Mouse (Mus musculus) left cerebral cortex, postnatal 14 days (tissue): ENCODE data around the gene Stap2. TPM values are rescaled to one million over a fixed set of nuclear protein-coding genes. Genes with fewer than 3 reads are reported as not detected.

Source experiments
- DNase-seq, 2 experiments: peaks; one replicate each; pipeline ENCODE4 v3.0.0; 2021 to 2022; ENCODE audit warnings: low spot score in 2 of 2, mixed read lengths in 1 of 2
- intact Hi-C: fragments of 180-260 bp; cut with DNase I; formaldehyde crosslinking; loops from one replicate; pipeline ENCODE4 v1.15.1; 2025
- total RNA-seq, 2 experiments: library from RNA; stranded (reverse); gene quantifications; 2 replicates each; pipeline ENCODE4 v1.2.3; 2021

Gene Stap2
- total RNA-seq, 2 experiments from 2014 or later: 4.4 to 4.7 TPM

GRCm38 (mm10) chr17:56009962-56010240 is 4.5 kb upstream of the Stap2 start:
- intact Hi-C loops: no loop called here
- DNase-seq: no peak

GRCm38 (mm10) chr17:56009088-56009961 is 3.9 kb upstream of the Stap2 start:
- DNase-seq: peak; percentile 93
- intact Hi-C loops: no loop called here

- DNase-seq: peak; percentile 97 to 98
- intact Hi-C loops: no loop called here
Observed at GRCm38 (mm10) chr17:56008356-56009087, 3.1 kb upstream of the Stap2 start.

GRCm38 (mm10) chr17:56007444-56008355 is 2.3 kb upstream of the Stap2 start:
- intact Hi-C loops: no loop called here

GRCm38 (mm10) chr17:56006956-56007355 is 1.6 kb upstream of the Stap2 start:
- intact Hi-C loops: no loop called here

More at GRCm38 (mm10) chr17:56007444-56008355, 2.3 kb upstream of the Stap2 start:
- no peak for DNase-seq

GRCm38 (mm10) chr17:56003000-56003399 is 2.4 kb downstream of the Stap2 start:
- intact Hi-C loops: no loop called here
- no peak for DNase-seq

More at GRCm38 (mm10) chr17:56006956-56007355, 1.6 kb upstream of the Stap2 start:
- no peak for DNase-seq

- intact Hi-C loops: no loop called here
Observed at GRCm38 (mm10) chr17:55999794-56000499, 5.4 kb downstream of the Stap2 start.

GRCm38 (mm10) chr17:55996007-55996406 is 9.4 kb downstream of the Stap2 start:
- no peak for DNase-seq
- intact Hi-C loops: no loop called here

More at GRCm38 (mm10) chr17:55999794-56000499, 5.4 kb downstream of the Stap2 start:
- no peak for DNase-seq

- intact Hi-C loops: no loop called here
Observed at GRCm38 (mm10) chr17:55990278-55990898, 15.0 kb downstream of the Stap2 start.

GRCm38 (mm10) chr17:55986030-55986961 is 19.1 kb downstream of the Stap2 start, which contains the start of gene Fsd1:
TSS of gene Fsd1 (plus strand) at chr17:55986509.
- peak; percentile 87 to 89 for DNase-seq
- intact Hi-C loops: no loop called here

More at GRCm38 (mm10) chr17:55990278-55990898, 15.0 kb downstream of the Stap2 start:
- no peak for DNase-seq

- intact Hi-C loops: no loop called here
- DNase-seq: no peak
Observed at GRCm38 (mm10) chr17:55977301-55977700, 28.1 kb downstream of the Stap2 start.

GRCm38 (mm10) chr17:55976255-55976862 is 29.0 kb downstream of the Stap2 start:
- intact Hi-C loops: no loop called here
- DNase-seq: peak; percentile 76 to 81

- intact Hi-C loops: no loop called here
- no peak for DNase-seq
Observed at GRCm38 (mm10) chr17:55971453-55971852, 33.9 kb downstream of the Stap2 start.

- intact Hi-C loops: no loop called here
- DNase-seq: no peak
Observed at GRCm38 (mm10) chr17:55969966-55970891, 35.2 kb downstream of the Stap2 start, which contains the start of gene Shd. TSS of gene Shd (plus strand) at chr17:55970467.

- intact Hi-C loops: no loop called here
- peak; percentile 66 to 80 for DNase-seq
Observed at GRCm38 (mm10) chr17:55969560-55969959, 35.8 kb downstream of the Stap2 start.

- intact Hi-C loops: no loop called here
- no peak for DNase-seq
Observed at GRCm38 (mm10) chr17:55968210-55968609, 37.2 kb downstream of the Stap2 start.
